Mouse (Mus musculus) embryonic fibroblast, embryonic 13.5 days (primary cell): ENCODE results near the gene Rrbp1.

Experiments
- CTCF ChIP-seq: IDR thresholded peaks from 2 replicates; pipeline ENCODE4 v1.5.1; 2011; ENCODE audit warnings: mild to moderate bottlenecking, control low read depth, low read length, moderate library complexity, borderline replicate concordance; ENCODE audit not compliant: insufficient read depth
- POLR2A ChIP-seq: IDR thresholded peaks from 2 replicates; pipeline ENCODE4 v1.6.1; 2011; ENCODE audit warnings: low read depth, mild to moderate bottlenecking, control low read depth, low read length, moderate library complexity

- no peak for TF ChIP-seq CTCF
- no peak for TF ChIP-seq POLR2A
These were observed 41.8 kb downstream of the Rrbp1 start for GRCm38 (mm10) chr2:143969260-143969659.
